Mouse (Mus musculus) retina, embryonic 14.5 days (tissue): ENCODE data around the gene Fap.

Experiments used
- DNase-seq: peaks from one replicate; pipeline ENCODE4 v3.0.0-alpha.2; 2015; ENCODE audit warnings: low spot score

Fap gene

DNA sequence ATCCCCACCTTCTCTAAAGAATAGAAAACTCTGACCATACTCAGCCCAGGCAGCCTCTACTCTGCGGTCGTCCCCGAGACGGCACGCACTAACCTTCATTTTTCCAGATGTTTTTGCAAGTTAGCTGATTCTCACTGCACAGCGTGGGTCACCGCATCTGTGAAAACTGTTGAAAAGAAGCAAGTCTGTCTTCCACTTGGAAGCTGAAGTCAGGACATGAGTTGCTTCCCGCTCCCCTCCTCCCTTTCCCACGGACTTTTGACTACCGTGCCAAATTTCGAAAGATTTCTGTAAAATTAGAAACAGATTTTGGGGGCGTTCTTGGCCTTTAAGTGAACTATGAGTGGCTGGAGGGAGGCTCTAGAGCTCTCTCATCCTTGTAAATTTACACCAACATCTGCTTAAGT is at the start of gene Fap:
Fap (minus strand) TSS at position 323 of the 407 bp plus-strand sequence.
- no peak for DNase-seq

DNA sequence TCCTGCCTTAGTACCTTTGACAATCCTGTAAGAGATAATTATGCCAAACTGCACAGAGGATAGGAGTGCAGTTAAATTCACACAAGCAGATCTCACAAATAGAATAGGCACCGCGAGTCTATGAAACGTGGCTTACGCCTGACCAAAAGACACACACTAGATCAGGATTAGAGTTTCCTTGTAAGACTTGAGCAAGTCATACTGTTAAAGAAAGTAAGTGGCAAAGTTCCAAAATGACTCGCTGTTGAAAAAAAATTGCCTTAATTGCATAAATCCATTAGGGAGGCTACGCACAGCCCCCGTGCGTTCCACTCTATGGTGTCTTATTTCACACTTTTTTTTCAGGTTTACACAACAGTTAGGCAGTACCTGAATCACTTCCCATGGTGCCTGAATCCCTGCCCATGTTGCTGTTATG is 49.2 kb upstream of the Fap start:
- no peak for DNase-seq

DNA sequence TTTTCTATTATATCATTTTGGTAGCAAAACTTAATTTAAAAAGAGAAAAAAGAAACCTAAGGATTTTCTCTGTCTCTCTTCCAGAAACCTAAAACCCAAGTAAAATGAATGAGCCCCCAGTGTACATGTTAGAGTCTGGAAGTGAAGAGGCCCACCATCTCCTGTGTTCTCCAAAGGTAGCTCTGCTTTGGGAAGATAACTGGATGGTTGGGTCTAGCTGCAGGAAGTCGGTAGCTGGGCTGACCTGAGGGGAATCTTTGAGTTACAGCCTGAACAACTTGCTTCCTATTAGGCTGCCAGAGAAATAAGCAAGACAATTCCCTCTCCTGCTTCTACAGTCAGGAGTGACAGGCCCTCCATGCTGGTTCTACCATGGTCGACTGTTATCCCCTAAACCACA is 45.8 kb upstream of the Fap start:
- no peak for DNase-seq

- no peak for DNase-seq
Measured at GRCm38 (mm10) chr2:62618934-62619341, 45.1 kb upstream of the Fap start.

- no peak for DNase-seq
Measured at GRCm38 (mm10) chr2:62613133-62613532, 39.3 kb upstream of the Fap start.

DNA sequence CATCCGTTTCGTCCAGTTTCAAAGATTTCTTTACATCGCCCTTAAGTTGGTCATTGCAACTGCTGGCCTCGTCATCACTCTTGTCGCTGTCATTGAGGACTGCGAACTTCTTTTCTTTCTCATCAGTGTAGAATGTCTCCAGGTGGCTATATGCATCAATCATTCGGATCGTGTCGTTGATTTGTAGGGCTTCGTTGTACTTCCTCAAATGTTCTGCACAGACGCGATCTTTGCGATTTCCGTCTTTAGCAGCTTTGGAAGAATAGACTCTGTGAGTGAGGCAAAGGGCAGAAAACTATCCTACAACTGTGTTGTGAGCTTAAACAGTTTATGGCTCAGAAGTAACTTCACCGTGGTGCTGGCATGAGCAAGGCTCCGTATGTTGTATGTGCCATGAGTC is 32.3 kb upstream of the Fap start:
- DNase-seq: no peak

DNA sequence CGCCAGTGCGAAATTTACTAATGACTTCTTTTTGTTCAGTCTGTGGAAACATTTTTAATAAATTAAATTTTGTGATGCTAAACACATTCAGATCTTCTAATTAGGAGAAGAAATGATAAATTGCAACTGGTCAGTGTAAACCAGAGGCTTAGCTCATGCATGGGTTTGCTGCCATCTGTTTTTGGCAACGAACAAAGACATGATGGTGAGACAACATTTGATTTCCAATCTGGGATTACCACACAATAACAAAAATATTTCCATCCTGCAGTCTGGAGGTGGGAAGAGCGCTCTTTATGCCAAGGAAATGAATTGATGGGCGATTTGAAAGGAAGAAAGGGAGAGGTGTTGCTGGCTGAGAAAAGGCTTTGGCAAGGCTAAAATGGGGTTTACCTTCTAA is 29.7 kb upstream of the Fap start:
- DNase-seq: no peak

DNA sequence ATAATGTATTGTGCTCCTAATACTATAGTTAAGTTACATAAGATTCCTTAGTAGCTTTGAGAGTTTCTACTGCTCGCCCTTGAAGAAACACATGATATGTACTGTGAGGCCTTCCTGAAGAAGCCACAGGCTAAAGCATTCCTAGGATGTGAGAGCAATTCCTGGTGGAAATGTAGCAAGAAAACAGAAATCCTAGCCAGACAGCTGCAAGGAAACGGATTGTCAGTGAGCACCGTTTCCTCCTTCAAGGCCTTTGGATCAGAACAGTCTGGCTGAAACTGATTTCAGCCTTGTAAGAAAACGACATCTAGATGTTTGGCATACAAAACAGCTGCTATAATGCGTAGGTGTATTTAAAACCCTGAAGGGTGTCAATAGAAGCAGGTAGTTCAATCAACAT is 22.7 kb upstream of the Fap start:
- DNase-seq: no peak

- DNase-seq: peak; percentile 20
Measured at GRCm38 (mm10) chr2:62594491-62594890, 20.6 kb upstream of the Fap start.

DNA sequence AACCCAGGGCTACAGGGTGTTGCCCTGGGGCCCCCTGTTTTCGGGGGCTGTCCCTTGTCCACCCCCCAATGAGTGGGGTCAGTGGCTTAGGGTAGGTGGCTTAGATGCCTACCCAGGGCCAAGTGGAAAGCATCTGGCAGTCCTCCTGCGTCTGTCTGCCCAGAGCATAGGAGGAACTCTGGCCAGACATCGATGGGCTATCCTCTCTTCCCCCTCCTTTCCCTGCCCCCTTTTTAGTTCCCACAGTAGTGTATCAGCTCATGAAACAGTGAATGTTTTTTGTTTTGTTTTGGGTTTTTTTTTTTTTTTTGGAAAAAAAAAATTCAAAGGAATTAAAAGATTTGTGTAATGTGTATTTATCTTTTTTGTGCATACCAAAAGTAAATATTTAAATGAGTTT is 17.7 kb upstream of the Fap start:
- no peak for DNase-seq

DNA sequence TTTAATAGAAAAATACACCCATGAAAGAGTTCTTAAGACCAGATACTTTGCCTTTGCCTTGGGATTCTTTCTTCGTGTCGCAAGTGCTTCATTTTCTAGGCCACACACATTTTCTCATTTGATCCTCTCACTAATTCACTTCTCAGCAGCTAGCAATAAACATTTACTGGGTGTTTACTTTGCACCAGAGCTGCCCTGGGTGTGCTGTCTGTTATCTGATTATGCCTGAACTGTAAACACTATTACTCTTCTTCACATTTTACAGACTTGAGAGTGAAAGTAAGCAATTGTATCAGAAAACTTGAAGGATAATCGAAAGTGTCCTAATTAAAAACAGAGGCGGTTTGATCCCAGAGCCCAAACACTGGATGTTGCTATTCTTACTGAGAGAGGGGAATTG is 15.5 kb upstream of the Fap start:
- no peak for DNase-seq

- no peak for DNase-seq
Measured at GRCm38 (mm10) chr2:62585769-62586168, 11.9 kb upstream of the Fap start.

GRCm38 (mm10) chr2:62574962-62575361 is 1.1 kb upstream of the Fap start:
- no peak for DNase-seq

DNA sequence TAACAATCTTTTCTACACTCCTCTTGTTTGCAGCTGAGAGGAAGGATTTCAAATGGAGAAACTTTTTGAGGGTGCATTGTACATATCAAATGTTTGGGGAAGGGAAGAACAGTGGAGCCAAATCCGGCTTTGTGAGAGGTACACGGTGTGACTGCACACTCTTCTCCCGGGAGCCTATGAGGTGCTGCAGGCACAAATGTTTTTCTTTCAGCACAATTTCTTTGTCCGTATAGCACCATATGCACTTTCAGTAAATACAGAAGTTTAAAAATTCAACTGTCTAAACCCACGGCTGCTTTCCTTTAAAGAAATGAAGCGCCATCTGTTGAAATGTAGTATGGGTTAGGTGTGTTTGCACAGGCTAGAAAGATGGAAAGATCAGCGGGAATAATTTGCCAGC is 375 bp upstream of the Fap start:
- DNase-seq: no peak

DNA sequence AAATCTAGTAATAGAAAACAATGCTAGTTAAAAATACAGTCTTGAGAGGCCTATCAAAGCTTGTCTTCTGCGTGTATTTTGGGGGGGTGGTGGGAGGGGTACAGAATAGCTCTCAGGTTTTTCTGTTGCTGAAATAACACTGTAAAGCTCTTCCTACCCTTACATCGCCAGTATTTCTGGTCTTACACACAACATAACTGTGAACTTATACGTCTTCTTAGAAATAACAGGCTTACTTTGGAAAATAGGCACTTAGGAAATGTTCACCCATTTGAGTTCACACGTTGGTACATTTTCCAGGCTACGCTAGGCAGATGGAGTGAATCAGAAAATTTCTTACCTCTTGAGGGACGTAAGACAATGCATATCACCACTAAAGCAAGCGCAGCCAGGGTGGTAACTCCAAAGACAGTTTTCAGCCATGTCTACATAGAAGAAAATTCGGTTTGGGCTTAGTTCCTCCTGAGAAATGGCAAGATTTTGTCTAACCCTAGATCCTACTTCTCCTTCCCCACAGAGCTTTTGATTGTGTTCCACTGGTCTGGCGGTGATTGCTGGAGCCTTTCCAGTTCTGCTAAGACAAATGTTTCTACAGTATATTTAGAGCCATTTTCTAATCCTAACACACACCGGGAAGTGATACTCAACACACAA is 649 bp downstream of the Fap start:
- DNase-seq: no peak

GRCm38 (mm10) chr2:62564687-62565086 is 9.2 kb downstream of the Fap start:
- DNase-seq: no peak

DNA sequence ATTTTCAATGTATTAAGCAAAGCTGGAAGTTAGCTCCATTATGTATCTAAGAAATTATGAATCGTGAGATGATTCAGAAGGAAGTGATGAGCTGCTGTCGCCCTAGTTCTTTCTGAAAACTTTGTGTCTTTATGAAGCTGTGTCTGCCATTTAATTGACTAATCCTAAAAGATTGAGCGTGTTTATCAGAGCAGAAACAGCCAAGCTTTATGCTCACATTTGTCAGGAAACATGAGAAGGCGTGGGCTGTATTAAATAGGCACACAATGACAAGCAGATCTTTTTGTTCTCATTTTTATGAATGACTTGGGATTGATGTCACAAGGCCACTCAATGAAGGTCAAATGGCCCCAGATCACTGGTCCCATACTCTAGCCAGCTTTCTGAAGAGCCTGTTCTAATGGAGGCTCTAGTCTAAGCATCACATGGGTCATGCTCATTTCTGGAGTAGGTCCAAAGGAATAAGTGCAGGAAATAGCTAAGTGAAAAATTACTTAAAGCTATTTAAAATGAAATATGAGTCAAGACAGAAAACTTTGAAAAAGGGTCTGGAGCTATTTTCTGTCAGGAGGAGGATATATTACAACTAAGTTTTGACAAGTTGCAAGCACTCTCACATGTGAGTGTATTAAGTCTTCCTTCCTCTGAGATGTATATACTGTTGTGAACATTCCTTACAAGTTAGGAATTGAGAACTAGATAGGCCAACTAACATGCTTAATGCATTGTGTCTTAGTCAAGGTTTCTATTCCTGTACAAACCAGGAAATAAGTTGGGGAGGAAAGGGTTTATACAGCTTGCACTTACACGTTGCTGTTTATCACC is 11.0 kb downstream of the Fap start:
- peak; percentile 75 for DNase-seq

DNA sequence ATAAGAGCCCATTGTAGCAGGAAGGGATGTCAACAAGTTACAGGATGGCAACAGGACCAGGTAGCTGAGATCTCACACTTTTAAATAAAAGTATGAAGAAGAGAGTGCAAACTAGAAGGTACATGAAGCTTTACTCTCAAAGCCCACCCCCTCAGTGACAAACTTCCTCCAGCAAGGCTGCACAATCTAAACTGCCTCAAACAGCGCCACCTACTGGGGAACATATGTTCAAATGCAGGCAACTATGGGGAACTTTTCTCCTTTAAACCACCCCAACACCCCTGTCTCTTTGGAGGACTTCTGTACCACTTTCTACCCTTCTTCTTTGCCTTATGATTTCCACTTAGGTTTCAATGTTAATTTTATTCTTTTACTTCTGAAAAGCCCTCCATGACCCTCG is 16.5 kb downstream of the Fap start:
- DNase-seq: no peak

GRCm38 (mm10) chr2:62556349-62556748 is 17.5 kb downstream of the Fap start:
- no peak for DNase-seq

DNA sequence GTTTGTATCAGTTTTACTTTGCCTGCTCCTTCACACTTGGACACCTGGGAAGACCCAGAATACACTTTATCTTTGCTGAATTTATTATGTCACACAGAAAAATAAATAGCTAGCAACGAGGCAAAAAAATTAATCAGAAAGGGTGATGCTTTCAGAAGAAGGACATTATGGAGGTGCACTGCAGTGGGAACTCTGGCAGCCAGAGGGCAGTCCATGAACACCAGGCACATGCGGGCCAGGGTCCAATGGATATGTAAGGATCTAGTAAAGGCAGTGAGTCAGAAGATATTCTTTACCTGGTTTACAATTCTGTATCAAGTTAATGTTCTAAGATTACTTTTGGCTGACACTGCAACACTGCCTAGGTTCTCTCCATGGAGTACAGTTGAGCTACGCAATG is 24.2 kb downstream of the Fap start:
- no peak for DNase-seq

DNA sequence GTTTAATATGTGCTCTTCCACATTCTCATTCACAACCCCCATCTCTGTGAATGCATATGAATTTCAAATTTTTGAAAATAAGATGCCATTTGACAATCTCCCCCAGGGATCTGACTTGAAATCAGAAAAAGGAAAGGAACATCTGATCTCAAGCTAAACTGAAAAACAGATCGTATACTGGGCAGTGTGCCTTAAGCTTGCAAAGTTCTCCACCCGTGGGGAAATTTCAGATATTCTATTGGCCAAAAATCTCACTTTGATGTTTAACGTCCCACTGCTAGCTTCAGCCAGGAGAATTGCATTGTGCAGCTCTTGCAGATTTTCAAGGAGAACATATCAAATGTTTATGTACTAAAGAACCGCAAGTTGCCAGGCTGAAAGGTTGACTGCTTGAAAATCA is 24.7 kb downstream of the Fap start:
- DNase-seq: no peak

DNA sequence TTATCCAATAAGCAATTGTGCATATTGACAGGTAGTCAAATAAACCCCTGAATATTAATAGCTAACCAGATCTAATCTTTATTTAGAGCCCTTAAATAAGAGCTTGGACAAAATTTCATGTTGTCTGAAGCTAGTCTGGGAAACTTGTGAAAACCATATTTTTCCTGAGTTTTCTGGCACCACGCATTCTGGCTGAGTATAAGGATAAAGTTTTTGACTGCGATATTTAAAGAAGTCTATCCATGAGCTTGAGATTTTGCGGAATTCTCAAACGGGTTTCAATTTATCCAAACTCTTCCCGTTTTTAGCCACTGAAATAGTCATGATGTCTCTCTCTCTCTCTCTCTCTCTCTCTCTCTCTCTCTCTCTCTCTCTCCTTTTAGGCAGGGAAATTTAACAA is 25.8 kb downstream of the Fap start:
- DNase-seq: no peak

DNA sequence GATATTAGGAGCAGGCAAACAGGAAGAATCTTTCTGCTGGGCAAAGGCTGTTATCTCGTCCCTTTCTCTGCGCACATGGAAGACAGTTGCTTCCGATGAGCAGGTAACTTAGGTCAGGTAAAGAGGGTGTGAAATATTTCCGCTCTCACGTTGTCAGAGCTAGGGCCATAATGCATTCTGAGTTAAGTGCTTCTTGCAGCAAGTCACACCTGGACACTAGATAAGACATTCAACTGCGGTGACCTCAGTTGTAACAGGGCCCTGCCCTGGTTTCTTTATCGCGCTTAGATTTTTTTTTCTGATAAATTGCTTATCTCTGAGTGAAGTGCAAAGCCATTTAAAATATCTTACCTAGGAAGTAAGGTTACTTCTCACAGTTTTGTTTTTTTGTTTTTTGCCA is 38.4 kb downstream of the Fap start:
- no peak for DNase-seq

DNA sequence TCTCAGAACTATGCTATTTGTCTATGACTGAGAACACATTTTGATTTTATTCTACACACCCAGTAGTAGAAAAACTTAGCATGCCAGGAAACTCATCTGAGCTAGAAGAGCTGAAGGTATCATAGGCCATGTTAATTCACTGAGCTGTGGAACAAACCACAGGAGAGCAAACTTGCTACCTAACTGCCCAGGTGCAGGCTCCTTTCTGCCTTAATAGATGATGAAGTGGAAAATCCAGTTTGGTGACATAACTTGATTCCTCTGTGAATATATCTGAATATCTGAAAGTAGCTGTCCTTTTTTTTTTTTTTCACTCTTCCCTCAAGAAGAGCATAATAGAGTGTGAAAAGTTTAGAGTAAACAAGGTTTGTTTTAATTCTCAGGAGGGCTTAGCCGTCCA is 42.8 kb downstream of the Fap start:
- DNase-seq: no peak
